Mouse (Mus musculus) gastrocnemius, adult 8-10 months (tissue): Measurements from ENCODE around the gene Cbarp. TPM values are rescaled to one million over a fixed set of nuclear protein-coding genes. Genes with fewer than 3 reads are reported as not detected.
A peak's percentile ranks its signal among the peaks of the same experiment; 100 is the strongest.

Experiments
- DNase-seq, 2 experiments: peaks; one replicate each; pipeline ENCODE4 v3.0.0; 2022; ENCODE audit warnings: low spot score in 2 of 2
- total RNA-seq, 4 experiments: library from RNA; stranded (reverse); gene quantifications; 2 replicates each; pipeline ENCODE4 v1.2.4; 2022

Cbarp gene
- total RNA-seq, 4 experiments from 2014 or later = 1.9 to 4.0 (median 2.9) TPM

- peak in 1 of 2 experiments; percentile 77 for DNase-seq
Observed at GRCm38 (mm10) chr10:80144864-80145838, 4.5 kb upstream of the Cbarp start.

GRCm38 (mm10) chr10:80144159-80144558 is 3.5 kb upstream of the Cbarp start:
- DNase-seq = no peak

GRCm38 (mm10) chr10:80143664-80144063 is 3.0 kb upstream of the Cbarp start:
- no peak for DNase-seq

GRCm38 (mm10) chr10:80142530-80142925 is 1.9 kb upstream of the Cbarp start:
- DNase-seq = no peak

GRCm38 (mm10) chr10:80141786-80142529 is 1.3 kb upstream of the Cbarp start:
- DNase-seq = peak; percentile 90 to 91

- peak; percentile 93 to 96 for DNase-seq
Observed at GRCm38 (mm10) chr10:80141243-80141642, 608 bp upstream of the Cbarp start.

GRCm38 (mm10) chr10:80139975-80140665 is 515 bp downstream of the Cbarp start:
- DNase-seq = no peak

- no peak for DNase-seq
Observed at GRCm38 (mm10) chr10:80139439-80139775, 1.2 kb downstream of the Cbarp start.

- peak in 1 of 2 experiments; percentile 37 for DNase-seq
Observed at GRCm38 (mm10) chr10:80138553-80139438, 1.8 kb downstream of the Cbarp start, which contains the start of gene Atp5d. Atp5d (plus strand) TSS chr10:80138632.

GRCm38 (mm10) chr10:80137626-80138552 is 2.7 kb downstream of the Cbarp start:
- DNase-seq = no peak

- no peak for DNase-seq
Observed at GRCm38 (mm10) chr10:80136952-80137625, 3.5 kb downstream of the Cbarp start.

- DNase-seq = no peak
Observed at GRCm38 (mm10) chr10:80136179-80136951, 4.3 kb downstream of the Cbarp start.

GRCm38 (mm10) chr10:80135641-80136040 is 5.0 kb downstream of the Cbarp start:
- DNase-seq = no peak

- DNase-seq = no peak
Observed at GRCm38 (mm10) chr10:80135161-80135560, 5.5 kb downstream of the Cbarp start.

- DNase-seq = no peak
Observed at GRCm38 (mm10) chr10:80134421-80134820, 6.2 kb downstream of the Cbarp start.

GRCm38 (mm10) chr10:80133226-80133849 is 7.3 kb downstream of the Cbarp start:
- peak in 1 of 2 experiments; percentile 67 for DNase-seq

GRCm38 (mm10) chr10:80131952-80132350 is 8.7 kb downstream of the Cbarp start:
- DNase-seq = no peak
